Mouse (Mus musculus) left cerebral cortex, postnatal 4 days (tissue): ENCODE measurements around the gene Twist1. TPM values are rescaled to one million over a fixed set of nuclear protein-coding genes. Genes with fewer than 3 reads are reported as not detected.

ENCODE experiments used
- DNase-seq: peaks from one replicate; pipeline ENCODE4 v3.0.0-alpha.2; 2022
- intact Hi-C: fragments of 180-260 bp; cut with DNase I; formaldehyde crosslinking; loops from one replicate; pipeline ENCODE4 v1.15.1; 2025
- total RNA-seq, 2 experiments: library from RNA; stranded (reverse); gene quantifications; 2 replicates each; pipeline ENCODE4 v1.2.3; 2021

The Twist1 gene
- total RNA-seq, 2 experiments from 2014 or later, result 1.0 to 1.6 TPM

DNA sequence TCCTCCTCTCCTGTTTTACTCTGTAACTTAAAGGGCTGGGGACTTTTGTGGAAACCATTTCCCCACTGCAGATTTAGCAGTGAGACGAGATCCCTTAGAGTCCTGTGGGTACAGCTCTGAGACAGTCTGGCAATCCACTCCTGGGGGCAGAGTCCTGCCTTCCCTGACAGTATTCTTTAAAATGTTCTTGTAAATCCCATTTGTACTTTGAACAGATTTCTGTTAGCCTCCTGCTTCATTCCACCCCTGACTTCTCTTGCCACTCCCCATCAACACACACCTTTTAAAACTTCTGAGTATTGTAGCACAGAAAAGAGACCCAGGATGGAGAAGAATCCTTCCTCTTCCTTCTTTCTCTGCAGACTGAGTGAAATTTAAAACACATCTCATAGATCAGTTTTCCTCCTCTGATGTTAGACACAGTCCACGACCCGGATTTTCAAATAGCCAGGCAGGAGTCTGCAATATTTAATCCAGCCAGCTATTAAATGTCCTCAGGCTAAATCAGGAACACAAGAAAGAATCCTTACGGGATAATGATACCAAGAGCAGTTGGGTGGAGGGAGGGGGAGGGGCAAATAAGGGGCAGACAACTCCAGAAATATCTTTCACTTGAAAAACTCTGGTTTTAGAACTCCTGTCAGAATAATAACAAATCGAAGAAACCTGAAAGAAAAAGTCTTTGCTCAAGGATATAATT lies 8.3 kb downstream of the Twist1 start:
- intact Hi-C loops, result no loop called here

DNA sequence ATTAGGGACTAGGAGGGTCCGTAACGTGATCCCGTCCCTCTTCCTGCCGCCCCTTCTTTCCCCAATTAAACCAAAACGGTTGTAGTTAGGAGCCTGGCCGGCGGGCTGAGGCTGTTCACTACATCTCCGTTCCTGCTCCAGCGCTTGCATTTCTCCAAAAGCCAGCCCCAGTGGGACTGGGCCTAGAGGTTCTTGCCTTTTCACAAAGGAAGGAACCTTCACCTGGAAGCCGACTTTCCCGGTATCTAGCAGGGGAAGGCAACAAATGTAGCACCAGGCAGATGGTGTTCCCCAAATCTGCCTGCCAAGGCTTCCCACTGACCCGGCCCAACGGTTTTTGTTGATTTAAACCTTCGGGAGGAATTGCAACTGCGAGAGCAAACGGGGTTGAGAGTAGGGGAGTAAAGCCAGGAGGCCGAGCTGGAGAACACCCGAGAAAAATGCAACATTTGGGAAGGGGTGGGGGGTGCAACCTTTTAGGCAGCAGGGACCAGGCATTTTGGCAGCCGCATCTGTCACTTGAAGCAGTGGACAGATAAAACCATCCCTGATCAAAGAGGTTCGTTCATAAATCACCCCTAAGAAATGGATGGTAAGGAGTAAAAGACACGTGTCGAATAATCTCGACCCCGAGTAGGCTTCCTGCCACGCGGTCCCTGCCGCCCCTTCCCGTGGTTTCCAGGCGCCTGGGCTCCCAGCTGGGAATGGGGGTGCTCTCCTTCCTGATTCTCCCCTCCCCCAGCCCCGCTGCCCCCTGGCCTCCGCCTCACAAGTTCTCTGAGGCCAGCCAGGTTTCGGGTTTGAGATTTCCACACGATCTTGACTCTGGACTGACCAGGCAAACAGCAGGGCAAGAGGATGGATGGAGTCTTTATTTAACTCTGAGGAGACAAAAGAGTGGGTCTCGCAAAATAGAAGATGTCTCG lies 9.3 kb downstream of the Twist1 start:
- DNase-seq, result no peak
- intact Hi-C loops, result no loop called here

More for the DNA sequence above, 8.3 kb downstream of the Twist1 start:
- no peak for DNase-seq

DNA sequence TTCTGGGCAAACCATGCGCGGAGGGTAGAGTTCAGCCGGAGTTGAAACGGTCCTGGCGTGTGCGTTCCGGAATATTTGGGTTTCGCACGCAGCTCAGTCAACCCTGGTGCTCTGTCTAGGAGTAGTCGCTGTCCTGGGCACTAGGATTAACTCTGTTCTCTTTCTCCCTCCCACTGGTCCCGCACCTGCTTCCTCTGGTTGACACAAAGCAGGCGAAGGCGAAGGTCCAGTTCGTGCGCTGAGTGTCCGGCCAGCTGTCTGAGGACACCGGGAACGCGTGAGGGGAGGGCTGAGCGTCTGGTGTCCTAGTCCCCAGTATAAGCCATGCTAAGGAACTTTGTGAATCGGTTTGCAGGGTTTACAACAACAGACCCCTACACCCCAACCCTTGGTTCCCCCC lies 10.0 kb downstream of the Twist1 start:
- peak; percentile 18 for DNase-seq
- intact Hi-C loops, result no loop called here

DNA sequence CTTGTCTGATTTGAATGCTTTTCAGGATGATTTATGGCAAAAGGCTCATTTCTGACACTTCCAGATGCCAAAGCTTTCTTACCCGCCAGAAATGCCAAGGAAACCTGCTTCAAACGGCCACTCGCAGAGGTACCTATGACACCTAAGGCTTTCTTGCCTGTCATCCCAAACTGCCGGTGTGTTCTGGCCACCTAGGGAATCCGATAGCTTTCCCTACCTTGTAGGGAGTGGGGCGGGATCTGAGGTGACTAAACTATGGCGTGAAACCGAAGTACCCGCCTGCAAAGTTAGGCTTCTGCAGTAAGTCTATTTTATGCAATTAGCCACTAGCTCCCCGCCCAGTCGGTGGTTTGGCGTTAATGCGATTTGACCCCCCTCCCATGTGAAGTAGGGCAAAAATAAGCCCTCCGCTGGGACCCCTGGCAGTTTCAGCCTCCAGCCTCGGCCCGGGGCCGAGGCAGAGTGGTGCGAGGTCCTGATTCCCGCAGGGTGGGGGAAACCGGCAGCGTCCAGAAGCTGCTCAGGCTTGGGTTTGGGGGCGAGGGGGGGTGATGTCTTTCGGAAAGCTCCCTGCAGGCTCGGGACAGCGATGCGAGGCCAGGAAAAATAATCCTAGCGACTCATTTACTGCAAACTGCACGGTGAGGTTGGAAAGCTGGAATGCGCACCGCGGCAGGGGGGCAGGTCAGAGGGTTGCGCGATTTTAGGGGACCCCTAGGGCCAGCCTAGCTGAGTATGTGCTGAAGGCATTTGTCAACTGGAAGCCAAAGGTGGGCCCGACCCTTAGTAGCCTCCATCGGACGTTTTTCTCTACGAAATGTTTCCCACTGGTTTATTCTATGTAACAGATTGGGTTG lies 10.8 kb downstream of the Twist1 start:
- no peak for DNase-seq
- intact Hi-C loops, result no loop called here

DNA sequence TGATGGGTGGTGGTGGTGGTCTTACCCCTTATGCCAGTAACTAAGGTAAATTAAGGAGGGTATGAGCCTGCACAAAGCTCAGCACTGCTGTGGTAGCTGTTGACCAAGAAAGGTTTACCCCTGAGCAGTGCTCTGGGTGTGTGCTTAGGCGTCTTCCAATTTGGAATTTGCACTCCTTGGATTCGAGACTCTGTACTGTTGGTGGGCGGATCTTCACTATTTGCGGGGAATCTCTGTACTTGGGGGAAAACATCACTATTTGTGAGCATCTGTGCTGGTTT lies 11.4 kb downstream of the Twist1 start:
- intact Hi-C loops, result no loop called here
- DNase-seq, result no peak

DNA sequence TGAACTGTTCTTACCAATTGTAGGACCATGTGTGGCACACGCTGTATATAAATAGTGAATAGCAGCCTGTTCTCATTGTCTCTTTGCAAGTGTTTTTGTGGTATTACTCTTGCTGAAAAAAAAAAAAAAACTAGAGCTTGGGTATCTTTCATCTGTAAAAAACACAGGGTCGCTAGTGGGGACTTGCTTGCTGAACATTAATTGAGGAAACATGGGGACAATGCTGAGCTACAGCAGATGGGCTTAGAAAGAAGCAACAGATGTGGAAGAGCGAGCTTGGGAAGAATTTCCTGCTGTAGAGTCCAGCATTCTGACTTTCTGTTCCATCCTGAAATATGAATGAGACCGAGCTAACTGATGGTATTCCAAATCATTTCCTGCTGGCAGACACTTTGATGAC lies 22.7 kb downstream of the Twist1 start:
- intact Hi-C loops, result no loop called here
- DNase-seq, result no peak

DNA sequence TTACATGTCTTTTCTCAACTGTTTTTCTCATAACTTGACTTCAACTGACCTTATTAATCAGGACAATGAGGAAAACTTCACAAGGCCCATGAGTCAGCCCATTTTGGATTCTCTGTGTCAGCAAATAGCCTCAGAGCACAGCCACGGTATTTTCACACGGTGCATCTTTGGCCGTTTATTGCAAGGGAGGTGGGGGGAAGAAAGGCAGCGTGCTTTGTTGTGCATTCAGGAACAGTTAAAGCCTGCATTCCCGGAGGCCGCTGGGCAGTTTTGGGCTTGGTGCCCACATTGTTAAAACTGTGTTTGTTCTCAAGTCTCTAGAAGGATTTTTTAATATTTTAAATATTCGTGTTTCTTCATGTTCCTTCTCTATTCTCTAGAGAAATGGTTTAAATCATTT lies 24.0 kb downstream of the Twist1 start:
- intact Hi-C loops, result no loop called here
- DNase-seq, result no peak

DNA sequence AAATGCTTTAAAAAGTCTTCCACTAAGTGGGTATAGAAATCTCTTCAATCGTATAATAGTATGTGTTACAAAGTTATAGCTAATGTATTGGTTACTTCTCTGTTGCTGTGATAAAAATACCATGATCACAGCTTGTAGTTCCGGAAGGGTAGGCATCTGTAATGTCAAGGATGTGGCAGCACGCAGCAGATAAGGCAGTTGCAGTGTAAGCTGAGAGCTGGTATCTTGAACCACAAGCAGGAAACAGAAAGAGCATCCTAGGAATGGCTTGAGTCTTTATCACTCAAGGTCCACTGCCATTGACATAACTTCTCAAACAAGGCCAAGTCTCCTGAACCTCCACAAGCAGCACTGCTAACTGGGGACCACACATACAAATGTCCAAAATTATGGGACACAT lies 35.7 kb downstream of the Twist1 start:
- intact Hi-C loops, result no loop called here

More for the DNA sequence above, 35.7 kb downstream of the Twist1 start:
- no peak for DNase-seq

Other genes starting within 250 kb of the Twist1 start
- not detected for gene Ferd3l, start 29.2 kb upstream of the Twist1 start, total RNA-seq